Mouse (Mus musculus): ENCODE measurements around the gene Olfr640.

The Olfr640 gene

GRCm38 (mm10) chr7:104025473-104025872, at the start of gene Olfr640:
Gene Olfr640, minus strand, starts transcription at chr7:104025573.
- DNase-seq (ENCODE audit: low read depth, low spot score), result no peak

GRCm38 (mm10) chr7:104071769-104072168, 46.4 kb upstream of the Olfr640 start, which contains the start of gene Olfr644:
Gene Olfr644, minus strand, starts transcription at chr7:104071869.
- DNase-seq (ENCODE audit: low read depth, low spot score), result no peak

- DNase-seq (ENCODE audit: low read depth, low spot score), result no peak
Observed at GRCm38 (mm10) chr7:104061345-104061744, 36.0 kb upstream of the Olfr640 start, which contains the start of gene 4930516K23Rik. Gene 4930516K23Rik, minus strand, starts transcription at chr7:104061445.

- no peak for DNase-seq (ENCODE audit: low read depth, low spot score)
Observed at GRCm38 (mm10) chr7:104059215-104059614, 33.8 kb upstream of the Olfr640 start.

GRCm38 (mm10) chr7:104052566-104052965, 27.2 kb upstream of the Olfr640 start, which contains the start of gene Olfr642:
Gene Olfr642, minus strand, starts transcription at chr7:104052666.
- DNase-seq (ENCODE audit: low read depth, low spot score), result no peak

DNA sequence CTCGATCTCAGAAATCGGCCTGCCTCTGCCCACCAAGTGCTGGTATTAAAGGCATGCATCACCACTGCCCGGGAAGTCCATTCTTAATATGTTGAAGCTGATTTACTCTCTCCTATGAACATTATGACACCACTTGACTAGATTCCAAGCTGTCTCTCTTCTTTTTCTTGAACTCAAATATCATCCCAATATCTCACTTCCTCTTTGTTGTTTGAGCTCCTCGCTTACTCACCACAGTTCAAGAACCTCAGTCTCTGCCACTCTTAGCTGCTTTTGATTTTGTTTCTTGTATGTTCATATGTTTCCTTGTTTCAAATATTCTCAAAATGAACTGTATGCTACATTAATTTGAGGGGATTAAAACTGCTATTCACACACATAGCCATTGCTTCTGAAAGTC, 25.4 kb upstream of the Olfr640 start:
- no peak for DNase-seq (ENCODE audit: low read depth, low spot score)

- no peak for DNase-seq (ENCODE audit: low read depth, low spot score)
Observed at GRCm38 (mm10) chr7:104035145-104035544, 9.8 kb upstream of the Olfr640 start, which contains the start of gene Olfr641. Gene Olfr641, plus strand, starts transcription at chr7:104035445.

DNA sequence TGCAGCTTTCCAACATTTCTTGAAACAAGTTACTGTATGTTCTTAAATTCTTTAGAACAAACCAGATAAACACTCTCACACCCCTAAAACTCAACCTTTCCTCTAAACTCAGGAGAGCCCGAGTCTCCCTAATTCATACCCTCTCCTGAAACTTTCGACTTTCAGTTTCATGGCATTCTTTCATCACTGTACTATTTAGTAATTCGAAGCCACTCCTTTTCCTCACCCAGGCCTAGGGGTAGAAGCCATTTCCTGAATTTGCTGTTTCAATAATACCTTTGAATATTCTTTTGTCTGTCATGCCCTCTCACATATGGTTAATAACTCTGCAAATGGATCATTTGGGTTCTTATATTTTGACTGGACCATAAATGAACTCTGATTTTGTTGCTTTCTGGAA, 1.6 kb upstream of the Olfr640 start:
- DNase-seq (ENCODE audit: low read depth, low spot score), result no peak

- DNase-seq (ENCODE audit: low read depth, low spot score), result no peak
Observed at GRCm38 (mm10) chr7:104021651-104022050, 3.7 kb downstream of the Olfr640 start.

GRCm38 (mm10) chr7:104018953-104019352, 6.4 kb downstream of the Olfr640 start:
- DNase-seq (ENCODE audit: low read depth, low spot score), result no peak

DNA sequence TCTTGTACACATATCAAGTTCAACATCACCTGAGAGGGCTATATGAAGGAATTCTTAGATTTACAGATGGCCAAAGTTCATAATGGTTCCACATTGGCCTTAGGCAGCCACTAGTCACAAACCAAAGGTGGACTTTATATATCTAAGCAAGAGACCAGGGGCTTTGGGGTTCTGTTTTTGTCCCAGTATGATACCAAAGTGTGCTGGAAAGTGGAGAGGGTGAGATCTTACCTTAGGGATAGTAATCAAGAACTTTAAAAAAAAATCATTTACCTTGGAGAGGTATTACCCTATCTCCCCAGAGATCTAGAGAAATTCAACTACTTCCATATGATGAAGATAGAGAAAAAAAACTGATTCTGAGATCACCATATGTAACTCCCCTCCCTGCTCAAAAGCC, 8.2 kb downstream of the Olfr640 start, which contains the start of gene Olfr639:
Olfr639 (minus strand) TSS at position 101 of the 400 bp plus-strand sequence.
- DNase-seq (ENCODE audit: low read depth, low spot score), result no peak

GRCm38 (mm10) chr7:103999124-103999523, 26.2 kb downstream of the Olfr640 start:
- DNase-seq (ENCODE audit: low read depth, low spot score), result no peak

GRCm38 (mm10) chr7:103998446-103998845, 26.9 kb downstream of the Olfr640 start, which contains the start of gene Olfr638:
Gene Olfr638, plus strand, starts transcription at chr7:103998746.
- no peak for DNase-seq (ENCODE audit: low read depth, low spot score)

- no peak for DNase-seq (ENCODE audit: low read depth, low spot score)
Observed at GRCm38 (mm10) chr7:103971782-103972181, 53.6 kb downstream of the Olfr640 start.

- DNase-seq (ENCODE audit: low read depth, low spot score), result no peak
Observed at GRCm38 (mm10) chr7:103970852-103971251, 54.5 kb downstream of the Olfr640 start, which contains the start of gene Olfr635. Gene Olfr635, plus strand, starts transcription at chr7:103971152.

Data from A20 (cell line).